Mouse (Mus musculus): ENCODE measurements at regions not wholly inside any gene's neighbourhood (a gene's known extent, or its start where the extent isn't known, plus 50 kb on each side); places are given as distances from the start of the nearest gene placed in this dataset.
A peak's percentile ranks its signal among the peaks of the same experiment; 100 is the strongest.
"Not testable (repeated sequence)": the region's sequence is repeated elsewhere in the genome, so short reads cannot be mapped to it uniquely, and the experiment has no call there.

DNA sequence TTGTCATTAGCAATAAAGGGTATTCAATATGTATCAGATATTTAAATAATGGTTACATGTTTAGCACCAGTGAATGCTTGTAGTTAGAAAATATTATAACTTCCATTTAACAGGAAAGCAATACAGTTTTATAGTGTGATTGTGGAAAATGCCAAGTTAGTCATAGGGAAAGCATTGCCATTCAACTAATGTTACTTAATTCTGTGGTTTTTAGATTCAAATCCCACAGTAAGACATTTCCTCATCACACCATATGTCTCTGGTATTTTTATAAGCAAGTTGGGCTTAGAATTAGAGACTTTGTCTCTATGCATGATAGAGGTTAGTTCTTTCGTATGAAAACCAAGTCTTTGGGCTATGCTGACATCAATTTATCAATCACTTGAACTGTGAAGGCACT, 133.0 kb downstream of the Prr30 start:
- no peak for DNase-seq

DNA sequence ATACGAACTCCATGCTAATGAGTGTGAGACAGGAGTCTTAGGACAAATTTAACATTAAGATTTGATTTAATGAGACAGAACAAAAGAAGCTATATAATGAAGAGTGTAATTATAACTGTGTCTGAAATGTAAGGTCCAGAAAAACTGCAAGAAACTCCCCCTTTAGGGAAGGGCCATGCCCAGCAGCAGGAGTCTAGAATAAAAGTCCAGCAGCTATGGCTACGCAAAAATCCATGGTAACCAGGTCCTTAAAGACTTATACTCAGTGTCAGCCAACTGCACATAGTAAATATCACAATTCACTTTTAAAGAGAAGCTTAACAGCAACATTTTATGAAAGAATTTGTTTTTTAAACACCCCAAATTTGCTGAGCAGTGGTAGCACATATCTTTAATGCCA, 143.3 kb downstream of the Prr30 start:
- no peak for DNase-seq

DNA sequence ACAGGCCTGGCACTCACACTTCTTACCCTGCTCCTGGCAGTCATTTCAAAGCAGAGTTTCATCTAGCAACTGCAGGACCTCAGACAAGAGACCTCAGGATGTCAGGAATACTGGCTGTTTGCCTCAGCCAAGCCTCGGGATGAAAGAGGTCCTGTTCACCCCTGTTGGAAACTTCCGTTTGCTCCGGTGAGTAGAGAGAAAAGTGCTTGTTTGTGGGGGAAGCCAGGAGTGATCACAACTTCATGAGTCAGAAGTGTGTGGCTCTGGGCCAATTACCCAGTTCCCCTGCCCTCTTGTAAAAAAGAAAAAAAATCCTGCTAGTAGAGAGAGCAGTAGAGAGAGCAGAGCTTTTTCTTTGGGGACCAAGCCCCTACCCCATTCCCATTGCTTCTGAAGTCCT, 144.2 kb downstream of the Prr30 start:
- peak; percentile 41 for DNase-seq

DNA sequence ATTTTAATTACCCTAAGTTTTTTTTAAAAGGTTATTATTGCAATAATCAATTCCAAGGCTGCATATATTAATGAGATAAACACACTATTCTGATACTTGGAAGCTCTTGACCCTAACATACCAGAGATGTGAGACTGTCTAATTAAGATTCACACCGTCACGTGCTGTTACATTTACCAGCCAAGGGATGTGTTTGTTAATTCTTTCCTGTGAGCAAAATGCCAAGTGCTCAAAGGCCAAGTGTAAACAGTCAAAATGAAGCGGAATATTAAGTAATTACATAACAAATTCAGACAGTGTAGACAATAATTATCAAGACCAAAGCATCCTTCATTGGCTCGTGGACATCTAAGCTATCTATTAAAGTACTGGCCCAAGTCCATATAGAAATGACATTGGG, 145.3 kb downstream of the Prr30 start:
- no peak for DNase-seq

DNA sequence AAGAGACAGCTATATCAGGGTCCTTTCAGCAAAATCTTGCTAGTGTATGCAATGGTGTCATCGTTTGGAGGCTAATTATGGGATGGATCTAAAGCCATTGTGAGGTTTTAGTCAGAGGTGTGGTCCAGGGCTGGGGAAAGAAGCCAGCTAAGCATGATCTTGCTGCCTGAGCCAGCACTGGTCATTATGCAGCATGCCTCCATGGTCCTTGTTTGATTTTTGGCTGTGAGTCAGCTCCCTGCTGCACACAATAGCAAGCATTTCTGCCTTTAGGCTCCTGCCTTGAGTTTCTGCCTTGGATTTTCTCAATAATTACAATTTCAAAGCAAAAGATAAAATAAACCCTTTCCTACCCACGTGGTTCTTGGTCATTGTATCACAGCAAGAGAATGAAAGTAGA, 147.4 kb downstream of the Prr30 start:
- DNase-seq = no peak

DNA sequence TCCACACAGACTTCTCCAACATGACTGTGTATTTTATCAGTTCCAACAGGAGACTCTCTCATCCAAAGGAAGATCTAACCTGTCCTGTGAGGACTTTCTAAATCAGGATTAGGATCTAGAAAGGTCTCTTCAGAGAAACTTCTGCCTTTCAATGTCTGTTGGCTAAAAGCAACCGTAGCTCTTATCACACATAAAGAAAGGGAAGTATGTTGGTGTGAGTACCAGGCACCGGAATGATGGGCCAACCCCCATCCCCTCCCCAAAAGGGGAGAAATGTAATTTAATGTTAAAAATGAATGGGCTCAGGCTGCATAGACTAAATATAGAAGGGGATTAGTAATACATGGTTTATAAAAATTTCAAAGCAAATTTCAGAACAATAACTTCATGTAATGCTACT, 149.9 kb downstream of the Prr30 start:
- DNase-seq = no peak

DNA sequence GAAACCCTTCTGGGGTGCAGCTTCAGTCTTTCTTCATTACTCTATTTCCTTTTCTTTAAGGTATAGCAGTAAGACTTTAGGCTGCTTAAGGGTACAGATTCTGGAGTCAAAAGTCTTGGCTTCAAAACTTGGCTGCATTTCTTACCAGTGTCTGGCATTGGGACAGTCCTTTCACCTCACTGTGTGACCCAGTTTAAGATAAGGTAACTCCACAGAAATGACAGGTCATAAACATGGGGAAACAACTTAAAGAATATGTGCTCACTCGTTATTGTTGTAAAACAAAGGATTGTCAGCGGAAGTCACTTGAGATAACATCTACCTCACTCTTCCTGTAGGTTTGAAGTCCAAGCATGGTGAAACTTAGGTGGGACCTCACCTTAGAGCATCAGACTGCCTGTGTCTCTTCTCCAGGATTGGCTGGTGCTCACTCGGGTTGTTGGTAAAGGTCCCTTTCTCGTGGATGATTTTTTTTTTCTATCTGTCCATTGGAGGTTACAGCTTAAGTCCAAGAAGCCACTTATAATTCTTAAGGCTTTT, 150.4 kb downstream of the Prr30 start:
- DNase-seq = no peak

DNA sequence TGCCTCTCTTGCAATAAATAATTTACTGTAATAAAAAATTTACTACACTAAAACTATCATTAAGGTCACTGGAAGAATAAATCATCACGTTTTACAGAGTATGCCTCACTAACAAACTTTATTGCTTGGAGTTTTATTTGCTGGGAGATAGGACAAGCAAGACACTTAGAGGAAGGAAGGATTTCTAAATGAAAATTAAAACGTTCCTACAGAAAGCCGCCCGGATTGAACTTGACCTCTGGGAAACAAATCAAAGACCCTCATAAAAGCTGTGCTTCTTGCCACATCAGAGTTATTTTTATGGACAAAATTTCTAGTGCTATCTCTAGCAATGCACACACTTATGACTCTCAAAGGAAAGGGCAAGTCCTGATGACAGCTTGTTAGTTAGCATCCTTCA, 156.6 kb downstream of the Prr30 start:
- no peak for DNase-seq

DNA sequence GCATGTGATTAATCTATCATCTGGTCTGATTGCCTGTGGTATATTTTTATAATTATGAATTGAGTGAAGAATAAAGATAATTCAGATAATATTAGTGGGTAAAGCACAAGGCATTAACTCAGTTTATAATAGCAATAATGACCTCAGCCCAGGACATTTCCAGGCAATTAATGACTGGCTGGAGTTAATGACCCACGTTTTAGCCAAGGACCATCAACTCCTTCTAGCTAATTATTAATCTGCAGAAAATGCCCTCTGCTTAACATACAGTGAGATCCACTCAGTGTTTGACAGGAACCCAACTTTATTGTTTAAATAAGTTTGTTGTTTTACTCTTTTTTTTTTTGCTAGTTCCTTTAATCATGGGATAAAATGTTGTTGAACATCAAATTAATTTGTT, 199.1 kb downstream of the Prr30 start:
- DNase-seq = no peak

DNA sequence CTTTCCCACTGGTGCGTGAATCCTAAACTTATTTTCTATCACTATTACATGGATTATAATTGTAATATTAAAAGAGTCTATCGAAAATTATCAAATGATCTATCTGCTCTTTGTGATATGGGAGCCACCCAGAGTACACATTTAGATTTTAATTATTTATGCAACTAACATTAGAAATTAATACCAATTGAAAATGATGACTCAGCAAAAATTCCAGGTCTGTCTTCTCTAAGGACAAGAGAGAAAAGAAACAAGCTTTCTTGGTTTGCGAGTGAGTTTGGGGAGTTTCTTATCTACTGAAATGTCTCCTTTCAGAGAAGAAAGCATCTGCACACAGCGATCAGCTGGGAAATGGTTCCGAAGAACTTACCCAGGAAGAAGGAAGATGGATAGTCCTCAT, 219.4 kb downstream of the Prr30 start:
- no peak for DNase-seq

DNA sequence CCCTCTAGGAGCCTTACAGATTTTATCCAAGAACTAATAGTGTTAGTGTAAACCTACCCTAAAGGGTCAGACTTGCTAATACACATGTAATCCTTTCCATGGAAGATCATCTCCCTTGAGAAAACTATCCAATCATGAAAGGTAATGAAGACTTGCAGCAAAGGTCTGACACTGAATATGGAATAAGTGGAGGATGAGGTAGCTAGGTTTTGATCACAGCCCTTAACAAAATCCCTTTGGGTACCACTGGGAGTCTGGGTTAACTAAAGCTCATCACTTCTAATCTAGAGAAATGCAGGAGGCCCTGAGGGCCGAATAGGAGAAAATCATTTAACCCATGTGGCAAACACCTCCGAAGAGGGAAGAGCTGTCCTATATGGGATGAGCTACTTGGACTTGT, 221.6 kb downstream of the Prr30 start:
- no peak for DNase-seq

DNA sequence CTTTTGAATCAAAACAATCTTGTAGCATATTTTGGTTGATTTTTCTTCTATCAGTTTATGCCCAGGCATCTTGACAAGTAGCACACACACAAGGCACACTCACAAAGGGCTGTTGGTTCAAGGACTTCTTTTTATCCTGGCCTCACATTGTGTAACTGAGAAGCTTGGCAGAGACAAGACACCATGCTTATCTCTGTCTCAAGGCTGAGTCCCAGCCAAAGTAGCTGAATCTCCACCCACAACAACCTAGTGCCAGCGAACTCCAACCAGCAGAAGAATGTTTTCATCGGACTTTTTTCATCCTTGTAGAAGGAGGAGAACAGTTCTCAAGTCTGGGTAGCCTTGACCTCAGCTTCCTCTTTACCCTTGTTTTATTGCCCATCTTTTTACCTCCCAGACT, 229.2 kb downstream of the Prr30 start:
- DNase-seq = peak; percentile 71

DNA sequence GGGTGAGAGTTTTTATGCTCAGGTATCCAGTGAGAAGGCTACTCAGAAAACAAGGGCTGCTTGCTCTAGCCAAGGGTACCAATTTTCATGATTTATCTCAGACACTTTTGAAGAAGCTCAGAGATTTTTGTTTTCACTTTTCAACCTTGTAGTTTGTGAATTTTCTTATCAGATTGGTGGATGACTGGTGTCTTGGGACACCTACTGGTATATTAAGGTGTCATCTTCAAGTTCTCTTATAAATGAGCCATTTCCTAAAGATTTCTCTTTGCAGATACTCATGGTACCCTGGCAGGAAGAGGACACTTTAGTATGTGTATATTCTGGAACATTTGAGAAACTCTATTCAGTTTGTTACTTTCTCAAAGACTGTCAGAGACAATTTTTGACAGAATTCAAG, 239.9 kb downstream of the Prr30 start:
- no peak for DNase-seq

DNA sequence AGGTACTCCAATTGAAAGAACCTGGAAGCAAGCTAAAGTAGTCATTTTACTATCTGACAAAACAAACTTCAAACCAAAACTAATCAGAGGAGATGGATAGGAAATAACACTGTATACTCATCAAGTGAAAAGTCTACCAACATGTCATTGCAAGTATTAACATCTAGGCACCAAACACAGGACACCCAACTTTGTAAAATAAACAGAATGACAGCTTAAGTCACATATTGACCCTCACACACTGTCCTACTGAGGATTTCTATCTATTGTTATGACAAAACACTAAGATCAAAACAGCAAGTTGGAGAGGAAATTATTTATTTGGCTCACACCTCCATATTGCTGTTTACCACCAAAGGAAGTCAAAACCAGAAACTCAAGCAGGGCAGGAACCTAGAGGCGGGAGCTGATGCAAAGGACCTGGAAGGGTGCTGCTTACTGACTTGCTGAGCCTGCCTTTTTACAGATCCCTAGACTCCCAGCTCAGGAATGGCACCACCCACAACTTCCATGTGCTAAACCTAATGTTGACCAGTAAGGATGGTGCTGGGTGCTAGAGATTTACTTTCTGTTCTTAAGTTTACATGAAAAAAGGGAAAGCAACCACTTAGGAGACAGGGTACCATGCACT, 244.2 kb downstream of the Prr30 start:
- DNase-seq = no peak

DNA sequence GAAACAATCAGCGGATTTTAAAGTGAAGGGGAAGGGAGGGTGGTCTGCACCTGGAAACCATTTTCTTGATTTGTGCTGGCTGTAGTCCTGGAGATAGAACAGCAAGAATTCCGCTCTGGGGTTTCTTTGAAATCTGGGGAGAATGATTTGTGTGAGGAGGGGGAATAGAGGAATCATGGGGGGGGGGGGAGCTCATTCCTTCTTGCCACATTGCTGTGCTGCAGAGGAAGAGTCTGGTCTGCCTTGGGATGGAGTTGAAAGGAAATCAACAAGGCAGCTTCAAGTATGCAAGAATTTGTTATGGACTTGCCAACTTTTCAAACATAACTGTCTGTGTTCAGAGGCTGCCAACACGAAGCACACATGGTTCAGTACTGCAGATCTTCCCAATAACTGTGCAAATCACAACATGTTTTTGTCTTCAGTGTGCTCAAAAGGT, 249.4 kb downstream of the Prr30 start:
- no peak for DNase-seq

DNA sequence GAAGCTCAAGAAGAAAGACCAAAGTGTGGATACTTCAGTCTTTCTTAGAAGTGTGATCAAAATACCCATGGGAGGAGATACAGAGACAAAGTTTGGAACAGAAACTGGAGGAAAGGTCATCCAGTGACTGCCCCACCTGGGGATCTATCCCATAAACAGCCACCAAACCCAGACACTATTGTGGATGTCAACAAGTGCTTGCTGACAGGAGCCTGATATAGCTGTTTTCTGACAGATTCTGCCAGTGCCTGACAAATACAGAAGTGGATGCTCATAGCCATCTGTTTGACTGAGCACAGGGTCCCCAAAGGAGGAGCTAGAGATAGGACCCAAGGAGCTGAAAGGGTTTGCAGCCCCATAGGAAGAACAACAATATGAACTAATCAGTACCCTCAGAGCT, 252.5 kb downstream of the Prr30 start:
- not testable (repeated sequence) for DNase-seq

DNA sequence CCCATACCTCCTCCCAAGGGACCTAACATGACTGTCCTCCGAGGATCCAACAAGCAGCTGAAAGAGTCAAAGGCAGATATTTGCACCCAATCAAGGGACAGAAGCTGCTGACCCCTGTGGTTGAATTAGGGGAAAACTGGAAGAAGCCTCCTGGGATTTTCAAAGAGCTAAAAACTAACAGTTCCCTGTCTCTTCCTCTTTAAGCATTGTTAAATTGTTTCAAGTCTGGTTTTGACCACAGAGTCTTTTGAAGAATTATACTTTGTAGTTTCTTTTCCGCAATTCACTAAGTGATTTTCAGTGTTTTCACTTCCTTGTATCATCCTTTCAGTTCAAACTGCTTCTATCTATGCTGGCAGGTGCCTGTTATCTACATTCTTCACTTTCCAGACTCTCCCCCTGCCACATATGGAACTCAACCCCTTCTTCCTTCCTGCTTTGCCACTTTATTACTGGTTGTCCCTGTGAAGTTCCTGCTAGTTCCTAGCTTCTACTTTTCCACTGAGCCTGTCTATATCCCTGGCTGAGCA, 262.7 kb downstream of the Prr30 start:
- no peak for DNase-seq

DNA sequence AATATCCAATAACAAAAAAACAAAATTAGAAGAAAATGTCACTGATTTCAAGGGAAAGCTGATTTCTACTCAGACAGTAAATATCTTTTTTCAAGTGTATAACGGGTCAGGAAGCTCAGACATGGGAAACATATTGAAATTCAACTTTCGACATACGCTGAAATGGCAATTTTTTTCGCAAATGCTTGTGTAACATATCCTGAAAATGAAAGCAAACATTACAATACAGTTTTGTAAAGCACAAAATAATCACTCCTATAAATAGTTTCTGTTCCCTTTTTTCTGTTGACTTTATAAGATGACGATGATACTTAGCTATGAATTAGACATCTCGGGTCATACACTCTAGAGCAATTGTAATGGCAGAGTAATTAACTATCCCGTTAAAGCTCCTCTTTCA, 265.6 kb downstream of the Prr30 start:
- no peak for DNase-seq

DNA sequence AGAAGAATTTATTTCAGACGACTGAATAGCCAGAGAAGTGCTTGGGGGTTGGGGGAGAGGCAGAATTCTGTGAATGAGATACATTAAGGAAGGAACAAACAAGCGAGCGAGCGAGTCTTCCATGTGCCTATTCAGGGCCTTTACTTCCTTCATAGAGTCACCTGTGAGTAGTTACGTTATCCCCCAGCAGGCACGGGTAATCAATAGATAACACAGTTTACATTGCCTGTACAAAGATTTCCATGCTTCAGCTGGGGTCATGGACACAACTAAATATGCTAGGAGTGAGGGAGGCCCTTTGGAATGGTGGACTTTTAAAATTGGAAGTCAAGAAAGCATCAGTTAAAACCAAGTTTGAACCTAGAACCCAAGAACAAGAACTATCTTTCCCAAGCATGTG, 275.2 kb downstream of the Prr30 start:
- DNase-seq = no peak

DNA sequence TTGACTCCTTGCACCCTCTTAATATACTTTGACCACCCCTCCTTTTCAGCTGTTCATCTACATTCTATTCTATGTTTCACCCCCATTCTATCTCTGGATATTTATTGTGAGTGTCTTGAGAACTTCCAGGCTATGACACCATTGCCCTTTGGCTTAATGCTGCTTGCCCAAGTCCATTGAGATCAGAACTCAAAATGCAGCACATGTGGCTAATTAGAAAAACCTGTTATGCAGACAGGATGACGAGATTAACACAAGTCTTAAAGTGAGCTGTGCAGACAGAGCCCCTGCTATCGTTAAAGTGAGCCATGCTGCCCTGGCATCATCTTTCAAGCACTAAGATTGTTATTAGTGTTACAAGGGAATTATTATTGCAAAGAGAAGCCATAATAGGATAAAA, 299.9 kb downstream of the Prr30 start:
- DNase-seq = no peak

DNA sequence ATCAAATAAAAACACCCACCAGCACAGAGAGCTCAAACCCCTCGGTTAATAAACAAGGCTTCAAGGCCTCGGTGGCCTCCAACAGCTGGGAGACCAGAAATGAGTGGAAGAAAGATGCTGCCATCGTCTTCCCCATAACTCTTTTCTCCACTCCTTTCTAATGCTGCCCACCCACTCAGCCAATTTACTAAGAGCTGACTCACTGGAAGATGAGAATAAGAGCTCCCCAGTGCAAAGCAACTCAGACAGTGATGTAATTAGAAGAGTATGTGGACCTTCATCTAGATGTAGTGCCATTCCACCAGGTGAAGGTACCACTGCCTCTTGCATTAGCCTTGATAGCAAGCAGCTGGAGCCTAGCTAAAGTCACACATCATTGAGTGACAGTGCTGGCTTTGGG, 301.1 kb downstream of the Prr30 start:
- DNase-seq = no peak

DNA sequence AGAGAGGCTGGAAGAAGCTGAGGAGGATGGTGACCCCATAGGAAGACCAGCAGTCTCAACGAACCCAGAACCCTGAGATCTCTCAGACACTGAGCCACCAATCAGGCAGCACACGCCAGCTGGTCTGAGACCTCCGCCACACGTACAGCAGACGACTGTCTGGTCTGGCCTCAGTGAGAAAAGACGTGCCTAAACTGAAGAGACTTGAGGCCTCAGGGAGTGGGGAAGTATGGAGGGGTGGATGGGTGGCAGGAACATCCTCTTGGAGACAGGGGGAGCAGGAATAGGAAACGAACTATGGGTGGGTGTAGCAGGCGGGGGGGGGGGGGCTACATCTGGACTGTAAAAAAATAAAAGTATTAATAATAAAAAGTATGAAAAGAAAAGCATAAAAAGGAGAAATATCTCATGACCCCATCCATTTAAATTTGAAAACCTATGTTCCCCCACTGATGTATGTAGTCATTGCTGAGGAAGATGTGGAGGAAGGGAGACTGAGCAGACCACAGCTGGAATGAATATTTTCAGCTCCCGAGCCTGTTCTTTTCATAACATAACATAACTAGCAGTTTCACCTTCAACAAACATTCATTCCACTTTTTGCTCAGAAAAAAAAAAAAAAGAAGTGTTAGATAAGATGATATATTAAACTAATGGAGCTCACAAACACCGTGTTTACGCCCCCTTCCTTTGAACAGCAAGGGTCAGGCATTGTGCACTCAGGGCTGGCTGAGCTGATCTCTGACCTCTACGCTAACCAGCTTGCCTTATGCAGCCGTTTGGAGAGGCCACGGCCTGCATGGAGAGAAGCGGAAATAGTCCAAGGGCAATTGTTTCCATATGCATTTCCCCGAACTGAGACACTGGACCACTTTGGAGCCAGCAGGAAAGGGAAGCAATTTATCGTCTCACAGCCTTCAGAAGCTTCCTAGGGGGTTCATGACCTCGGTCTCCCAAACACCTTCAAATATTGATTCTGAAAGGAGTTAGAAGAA, 310.7 kb downstream of the Prr30 start:
- peak; percentile 22 for DNase-seq

DNA sequence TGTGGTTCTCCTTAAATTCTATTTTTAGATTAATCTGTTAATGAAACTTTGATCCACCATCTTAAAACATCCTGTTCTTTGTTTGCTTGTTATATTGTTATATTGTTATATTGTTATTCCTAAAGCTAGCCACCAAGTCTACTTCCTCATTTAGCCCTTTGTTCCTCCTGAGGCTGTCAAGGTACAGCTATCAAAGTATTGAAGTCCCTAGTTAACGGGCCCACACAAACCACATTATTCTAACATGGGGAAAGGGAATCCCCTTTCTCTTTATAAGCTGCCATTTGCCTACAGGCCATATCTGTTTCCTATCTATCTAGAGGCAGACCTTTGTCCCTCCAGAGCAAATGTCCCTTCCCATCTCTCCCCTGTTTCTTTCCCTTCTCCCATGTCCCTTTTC, 317.0 kb downstream of the Prr30 start:
- no peak for DNase-seq

Data from adrenal gland, postnatal 10 days (tissue).